Mouse (Mus musculus) liver, embryonic 15.5 days (tissue): ENCODE measurements around the gene Actr10. TPM values are rescaled to one million over a fixed set of nuclear protein-coding genes. Genes with fewer than 3 reads are reported as not detected.
A peak's percentile ranks its signal among the peaks of the same experiment; 100 is the strongest.

ENCODE experiments used
- ATAC-seq: fragments of 200-750 bp; cut with Nextera tagmentation; 2 replicates; pipeline ENCODE4 v1.8.0; 2017; ENCODE audit warnings: moderate number of reproducible peaks, mild to moderate bottlenecking, moderate library complexity; ENCODE audit not compliant: insufficient read depth
- H3K27ac ChIP-seq: fragments of 300-500 bp; sonication (generic); replicated peaks from 2 replicates; pipeline ENCODE4 v1.5.1; 2015; ENCODE audit warnings: mild to moderate bottlenecking, inconsistent platforms
- H3K27me3 ChIP-seq: fragments of 300-500 bp; sonication (generic); 2 replicates; pipeline ENCODE4 v1.6.1; 2015; ENCODE audit warnings: mild to moderate bottlenecking, inconsistent platforms
- H3K36me3 ChIP-seq: fragments of 300-500 bp; sonication (generic); replicated peaks from 2 replicates; pipeline ENCODE4 v1.6.1; 2015; ENCODE audit warnings: moderate library complexity, mild to moderate bottlenecking, inconsistent platforms
- H3K4me1 ChIP-seq: fragments of 300-500 bp; sonication (generic); replicated peaks from 2 replicates; pipeline ENCODE4 v1.6.1; 2015; ENCODE audit warnings: inconsistent platforms
- H3K4me2 ChIP-seq: fragments of 300-500 bp; sonication (generic); 2 replicates; pipeline ENCODE4 v1.6.1; 2015; ENCODE audit warnings: moderate library complexity, mild to moderate bottlenecking, inconsistent platforms
- H3K4me3 ChIP-seq: fragments of 300-500 bp; sonication (generic); replicated peaks from 2 replicates; pipeline ENCODE4 v1.5.1; 2015; ENCODE audit warnings: mild to moderate bottlenecking, inconsistent platforms
- H3K9ac ChIP-seq: fragments of 300-500 bp; sonication (generic); 2 replicates; pipeline ENCODE4 v1.6.1; 2015; ENCODE audit warnings: moderate library complexity, mild to moderate bottlenecking, inconsistent platforms
- H3K9me3 ChIP-seq: fragments of 300-500 bp; sonication (generic); replicated peaks from 2 replicates; pipeline ENCODE4 v1.6.1; 2016; ENCODE audit warnings: inconsistent platforms
- WGBS: fragments of 180-500 bp; shearing (Covaris S2); methylation state at CpG from one replicate; pipeline ENCODE4 v1.1.7; 2015; ENCODE audit warnings: mixed read lengths; ENCODE audit not compliant: insufficient replicate concordance; 5-methylcytosine and 5-hydroxymethylcytosine counted together
- polyA plus RNA-seq: library from polyadenylated mRNA; unstranded; fragments of >200 nt; fragmentation: Nextera tagmentation; extraction: Ambion mirVana; gene quantifications from 2 replicates; pipeline ENCODE4 v1.2.1, GENCODE M21; 2015

Actr10 gene
- polyA plus RNA-seq, 1 experiment from 2014 or later: 105 TPM

DNA sequence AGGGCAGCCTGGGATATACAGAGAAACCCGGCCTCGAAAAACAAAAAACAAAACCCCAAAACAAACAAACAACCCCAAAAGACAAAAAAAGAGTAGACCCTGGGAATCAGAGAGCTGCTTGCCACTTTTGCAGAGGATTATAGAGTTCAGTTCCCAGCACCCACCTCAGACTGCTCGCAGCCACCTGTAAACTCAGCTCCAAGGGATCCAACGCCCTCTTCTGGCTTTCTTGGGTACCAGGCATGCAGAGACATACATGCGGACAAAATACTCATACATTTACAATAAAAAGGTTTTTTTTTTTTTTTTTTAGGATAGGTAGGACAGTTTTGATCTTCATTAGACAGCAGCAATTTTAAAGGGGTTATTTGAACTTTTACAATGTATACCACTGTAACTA is 59.6 kb downstream of the Actr10 start:
- no peak for ATAC-seq
- Histone ChIP-seq H3K9ac (no peak overlapping the region), H3K4me1 (peaks cover 5% of the 10 kb centered on the region; the same call in 1 of the 2 replicates), H3K4me2 (no peak overlapping the region), H3K36me3 (peaks cover 48% of the 10 kb centered on the region), H3K4me3 (no peak overlapping the region), H3K9me3 (no peaks in the 10 kb centered on the region), H3K27me3 (no peaks in the 10 kb centered on the region), H3K27ac (no peak overlapping the region)
- WGBS: 81% methylated on average over 5 of the region's 5 CpGs

DNA sequence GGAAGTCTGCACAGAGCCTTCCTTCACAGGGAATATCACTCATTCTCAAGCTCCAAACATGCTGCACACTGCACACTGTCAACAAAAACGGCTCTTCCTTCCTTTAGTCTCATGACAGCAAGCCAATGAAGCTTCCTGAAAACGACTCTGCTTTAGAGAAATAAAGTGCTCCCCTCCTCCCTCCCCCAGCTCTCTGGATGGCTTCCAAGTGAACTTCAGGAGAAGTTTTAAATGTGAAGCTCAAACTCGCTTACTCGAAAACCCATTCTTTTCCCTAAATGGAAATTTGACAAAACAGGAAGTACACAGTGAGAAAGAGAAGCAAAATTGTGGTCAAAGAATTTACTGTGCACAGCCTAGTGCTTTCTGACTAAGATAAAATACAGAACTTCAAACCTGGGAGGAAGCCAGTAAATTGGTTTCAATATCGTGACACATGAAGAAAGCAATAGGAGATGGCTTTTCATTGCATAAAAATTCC is 61.8 kb downstream of the Actr10 start:
- Histone ChIP-seq H3K4me3 (no peak overlapping the region; the same call in 1 of the 2 replicates), H3K27ac (peak overlapping the region; percentile 58), H3K9ac (no peak overlapping the region), H3K36me3 (peaks cover 37% of the 10 kb centered on the region), H3K4me2 (peak overlapping the region; percentile 11; the same call in 1 of the 2 replicates), H3K27me3 (no peaks in the 10 kb centered on the region), H3K4me1 (peaks cover 5% of the 10 kb centered on the region; the same call in 1 of the 2 replicates), H3K9me3 (no peaks in the 10 kb centered on the region)
- peak; percentile 61 for ATAC-seq
- WGBS: 11% methylated on average over 5 of the region's 5 CpGs

- peaks cover 5% of the 10 kb centered on the region; the same call in 1 of the 2 replicates for H3K4me1 ChIP-seq
- 55% methylated on average over 1 of the region's 1 CpGs for WGBS
- peak overlapping the region; percentile 51 for H3K27ac ChIP-seq
- no peak overlapping the region for H3K9ac ChIP-seq
- H3K4me2 ChIP-seq: no peak overlapping the region
- no peaks in the 10 kb centered on the region for H3K9me3 ChIP-seq
- ATAC-seq: no peak
- no peaks in the 10 kb centered on the region for H3K27me3 ChIP-seq
- no peak overlapping the region for H3K4me3 ChIP-seq
- H3K36me3 ChIP-seq: peaks cover 38% of the 10 kb centered on the region
Measured at GRCm38 (mm10) chr12:71000344-71000743, 62.7 kb downstream of the Actr10 start.

DNA sequence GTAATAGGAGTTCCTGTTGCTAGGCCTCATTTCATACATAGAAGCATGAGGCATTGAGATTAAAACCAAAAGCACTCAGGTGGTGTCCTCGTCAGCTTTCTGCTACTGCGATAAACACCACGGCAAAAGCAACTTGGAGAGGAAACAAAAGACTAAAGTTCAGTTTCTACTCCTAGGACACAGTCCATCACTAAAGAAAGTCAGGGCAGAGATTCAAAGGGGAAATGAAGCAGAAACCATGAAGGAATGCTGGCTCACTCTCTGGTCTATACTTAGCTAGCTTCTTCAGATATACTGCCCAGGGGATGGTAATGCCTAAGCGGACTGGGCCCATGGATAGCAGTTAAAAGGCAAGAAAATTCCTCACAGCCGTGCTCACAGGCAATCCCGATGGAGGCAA is 63.8 kb downstream of the Actr10 start:
- Histone ChIP-seq H3K4me2 (no peak overlapping the region), H3K36me3 (peaks cover 38% of the 10 kb centered on the region), H3K9ac (no peak overlapping the region), H3K4me3 (no peak overlapping the region), H3K27ac (no peak overlapping the region), H3K27me3 (no peaks in the 10 kb centered on the region), H3K4me1 (peaks cover 5% of the 10 kb centered on the region; the same call in 1 of the 2 replicates), H3K9me3 (no peaks in the 10 kb centered on the region)
- WGBS: 80% methylated on average over 6 of the region's 6 CpGs
- ATAC-seq: no peak

DNA sequence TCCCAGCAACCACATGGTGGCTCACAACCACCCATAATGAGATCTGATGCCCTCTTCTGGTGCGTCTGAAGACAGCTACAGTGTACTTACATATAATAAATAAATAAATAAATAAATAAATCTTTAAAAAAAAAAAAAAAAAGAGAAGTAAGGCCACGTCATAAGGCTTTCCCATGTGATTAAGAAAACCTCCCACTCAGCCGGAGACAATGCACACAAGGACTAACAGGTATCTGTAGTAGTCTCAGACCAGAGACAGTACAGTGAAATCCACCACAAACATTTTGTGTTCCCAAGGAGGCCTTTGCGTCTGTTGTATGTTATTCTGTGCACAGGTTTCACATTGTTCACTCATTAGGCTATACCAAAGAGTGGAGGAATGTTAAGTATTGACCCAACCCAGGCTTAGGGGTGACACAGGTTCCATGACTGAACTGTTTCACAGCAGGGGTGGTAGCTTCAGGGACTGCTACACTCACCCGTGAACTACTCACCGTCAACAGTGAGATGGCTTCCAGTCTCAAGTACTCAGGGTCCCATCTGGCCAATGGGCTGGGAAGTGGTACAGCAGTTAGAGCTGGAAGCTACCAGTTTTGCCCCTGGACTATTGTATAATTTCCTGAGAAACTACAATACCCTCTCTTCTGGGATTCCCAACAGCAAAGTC is 66.2 kb downstream of the Actr10 start:
- Histone ChIP-seq H3K4me3 (no peak overlapping the region), H3K9ac (no peak overlapping the region), H3K27ac (no peak overlapping the region), H3K4me1 (peaks cover 5% of the 10 kb centered on the region; the same call in 1 of the 2 replicates), H3K9me3 (no peaks in the 10 kb centered on the region), H3K4me2 (no peak overlapping the region), H3K36me3 (peaks cover 51% of the 10 kb centered on the region), H3K27me3 (no peaks in the 10 kb centered on the region)
- ATAC-seq: no peak
- 75% methylated on average over 5 of the region's 6 CpGs for WGBS

GRCm38 (mm10) chr12:71006141-71006540 is 68.5 kb downstream of the Actr10 start:
- H3K27me3 ChIP-seq: no peaks in the 10 kb centered on the region
- no peak overlapping the region for H3K4me2 ChIP-seq
- H3K27ac ChIP-seq: no peak overlapping the region
- H3K9ac ChIP-seq: no peak overlapping the region
- no peak overlapping the region for H3K4me3 ChIP-seq
- H3K36me3 ChIP-seq: peaks cover 63% of the 10 kb centered on the region
- H3K9me3 ChIP-seq: no peaks in the 10 kb centered on the region
- no peak for ATAC-seq
- 71% methylated on average over 6 of the region's 6 CpGs for WGBS
- no peaks in the 10 kb centered on the region for H3K4me1 ChIP-seq

- peak; percentile 25; the same call in 1 of the 2 replicates for ATAC-seq
Measured at GRCm38 (mm10) chr12:71006901-71007300, 69.2 kb downstream of the Actr10 start.

GRCm38 (mm10) chr12:71009769-71010168 is 72.1 kb downstream of the Actr10 start:
- no peaks in the 10 kb centered on the region for H3K9me3 ChIP-seq
- no peak for ATAC-seq
- no peak overlapping the region for H3K9ac ChIP-seq
- H3K27me3 ChIP-seq: no peaks in the 10 kb centered on the region
- no peak overlapping the region for H3K4me3 ChIP-seq
- H3K36me3 ChIP-seq: peaks cover 66% of the 10 kb centered on the region
- H3K4me2 ChIP-seq: no peak overlapping the region
- H3K4me1 ChIP-seq: peaks cover 24% of the 10 kb centered on the region
- 60% methylated on average over 4 of the region's 4 CpGs for WGBS
- H3K27ac ChIP-seq: no peak overlapping the region

More at GRCm38 (mm10) chr12:71006901-71007300, 69.2 kb downstream of the Actr10 start:
- H3K27ac ChIP-seq: no peak overlapping the region
- peaks cover 2% of the 10 kb centered on the region; the same call in 1 of the 2 replicates for H3K4me1 ChIP-seq
- peaks cover 65% of the 10 kb centered on the region for H3K36me3 ChIP-seq
- no peaks in the 10 kb centered on the region for H3K9me3 ChIP-seq
- no peaks in the 10 kb centered on the region for H3K27me3 ChIP-seq
- H3K4me2 ChIP-seq: no peak overlapping the region
- H3K9ac ChIP-seq: no peak overlapping the region
- 61% methylated on average over 7 of the region's 7 CpGs for WGBS
- H3K4me3 ChIP-seq: no peak overlapping the region

Other genes with a start within 250 kb of the Actr10 start
- gene Frmd6, start 112.3 kb upstream of the Actr10 start, polyA plus RNA-seq: 3.1 and 3.7 TPM in 2 replicates
- 343 TPM in 2 replicates for gene Psma3, start 36.8 kb downstream of the Actr10 start, polyA plus RNA-seq
- 20.7 and 20.8 TPM in 2 replicates for gene Arid4a, start 78.1 kb downstream of the Actr10 start, polyA plus RNA-seq
- gene Tomm20l, start 173.6 kb downstream of the Actr10 start, polyA plus RNA-seq: not detected in 2 replicates
- 35.4 and 37.5 TPM in 2 replicates for gene Timm9, start 198.8 kb downstream of the Actr10 start, polyA plus RNA-seq
- gene 2700049A03Rik, start 199.0 kb downstream of the Actr10 start, polyA plus RNA-seq: 3.8 and 4.6 TPM in 2 replicates